Comparison of ENCODE assay signal across 9 mouse cellular contexts in genomic region chr15:96948471-96948870, GRCm38 (mm10).
DNase-seq lines count a peak whose midpoint lies in the region; ATAC-seq and TF ChIP-seq lines count a peak whose summit lies in the region.
"Had no signal": no experiment of that assay in that cellular context is flagged by ENCODE, and none has a peak within 500 bp of the region (broad histone marks: within the 10 kb centered on the region; RNA-seq: fewer than 3 reads in every experiment).

No protein-coding gene starts in this region.

- H3K36me3 ChIP-seq in G1E (replicated peaks): no peaks in the 10 kb centered on the region
- H3K36me3 ChIP-seq: limb, embryonic 13.5 days had no signal

- TF ChIP-seq POLR2A in cortical plate, adult 2 months (IDR thresholded peaks at IDR 0.05; ENCODE audit: extremely low read depth, insufficient read depth, low read length): no peak

- H3K27ac ChIP-seq in cortical plate, adult 2 months (ENCODE audit: insufficient read depth, low read length): no peak overlapping the region
- H3K27ac ChIP-seq: limb, embryonic 13.5 days had no signal

- no peaks in the 10 kb centered on the region for H3K4me1 ChIP-seq in G1E (ENCODE audit: insufficient read depth, low read depth, low read length)
- no peaks in the 10 kb centered on the region for H3K4me1 ChIP-seq in cortical plate, adult 2 months (ENCODE audit: control insufficient read depth, insufficient read depth, low read length)

- DNase-seq in gastrocnemius, adult 18-20 months (ENCODE audit: low spot score): peak; percentile 30
- DNase-seq in gastrocnemius, adult 8-10 months (ENCODE audit: low spot score in 2 of 2): no peak
- DNase-seq in G1E (ENCODE audit: low spot score): no peak
- peak; percentile 32 to 76 for DNase-seq in kidney, postnatal 36 days
- DNase-seq in layer of hippocampus, adult 11-12 months (ENCODE audit: low spot score): no peak

- no peak for ATAC-seq in G1E (ENCODE audit: extremely low read depth, insufficient number of reproducible peaks, low FRiP score, poor library complexity, severe bottlenecking)
- peak; percentile 57; the same call in 1 of the 2 replicates for ATAC-seq in neutrophil, adult 5-6 weeks (ENCODE audit: extremely low read depth, insufficient number of reproducible peaks, low FRiP score, poor library complexity, severe bottlenecking)
- no peak for ATAC-seq in frontal cortex, adult (ENCODE audit: low TSS enrichment)

- H3K27me3 ChIP-seq in G1E (ENCODE audit: insufficient read depth, low read length): no peaks in the 10 kb centered on the region
- H3K27me3 ChIP-seq: limb, embryonic 13.5 days had no signal

- peak; percentile 4; the same call in 1 of the 2 replicates for TF ChIP-seq CTCF in G1E (IDR thresholded peaks at IDR 0.05; ENCODE audit: low read depth, low read length)
- TF ChIP-seq CTCF in cortical plate, adult 2 months (IDR thresholded peaks at IDR 0.05; ENCODE audit: extremely low read depth, insufficient read depth, low read length): peak; percentile 34; the same call in 1 of the 2 replicates

- H3K9me3 ChIP-seq in G1E (replicated peaks): peaks cover 48% of the 10 kb centered on the region
- H3K9me3 ChIP-seq: limb, embryonic 13.5 days had no signal

- peak overlapping the region; percentile 30; the same call in 1 of the 2 replicates for H3K4me3 ChIP-seq in G1E (ENCODE audit: low read depth, low read length)
- no peak overlapping the region for H3K4me3 ChIP-seq in cortical plate, adult 2 months (ENCODE audit: insufficient read depth, low read length)
- H3K4me3 ChIP-seq: limb, embryonic 13.5 days had no signal

Comparison
In these comparisons a context has a peak if more than half of its experiments do, and no peak if none do; other contexts are left out.
1. DNase-seq: peak in gastrocnemius, adult 18-20 months (single experiment) and kidney, postnatal 36 days (2 of 2); none in gastrocnemius, adult 8-10 months (0 of 2), G1E (single experiment) and layer of hippocampus, adult 11-12 months (single experiment).